In the genomic region with DNA sequence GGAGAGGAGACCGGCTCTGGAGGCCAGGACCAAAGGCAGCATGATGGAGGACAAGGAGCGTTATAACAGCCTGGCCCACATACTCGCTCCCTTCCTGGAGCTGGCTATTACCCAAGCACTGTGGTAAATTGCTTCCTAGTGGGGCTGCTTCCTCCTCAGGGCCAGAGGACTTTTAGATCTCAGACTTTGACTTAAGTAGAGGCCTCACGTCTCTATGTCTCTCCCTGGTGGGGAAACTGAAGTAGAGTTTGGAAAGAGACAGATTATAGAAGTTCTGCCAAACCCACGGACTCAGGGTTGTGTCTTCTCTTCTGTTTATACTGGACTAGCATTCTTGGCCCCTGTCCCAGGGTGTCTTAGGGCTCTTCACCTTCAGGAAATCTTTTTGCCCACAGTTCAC, we compare ENCODE assay signal across 14 mouse cellular contexts. TPM values are rescaled to one million over a fixed set of nuclear protein-coding genes. Genes with fewer than 3 reads are reported as not detected.
A peak's percentile ranks its signal among the peaks of the same experiment; 100 is the strongest.
DNase-seq lines count a peak whose midpoint lies in the region; ATAC-seq and TF ChIP-seq lines count a peak whose summit lies in the region.
"Had no signal": no experiment of that assay in that cellular context is flagged by ENCODE, and none has a peak within 500 bp of the region (broad histone marks: within the 10 kb centered on the region; RNA-seq: fewer than 3 reads in every experiment).

No protein-coding gene starts in this region.

- H3K36me3 ChIP-seq in heart, adult 2 months (ENCODE audit: control insufficient read depth, insufficient read depth, low read length) = no peaks in the 10 kb centered on the region
- H3K36me3 ChIP-seq in liver, adult 2 months (ENCODE audit: control insufficient read depth, insufficient read depth, low read length) = no peaks in the 10 kb centered on the region
- H3K36me3 ChIP-seq in liver, embryonic 12.5 days = no peaks in the 10 kb centered on the region
- H3K36me3 ChIP-seq in CH12.LX (replicated peaks in 1 of 2; ENCODE audit: control insufficient read depth in 1 of 2, insufficient read depth in 1 of 2, low read length in 1 of 2) = no peaks in the 10 kb centered on the region
- no peaks in the 10 kb centered on the region for H3K36me3 ChIP-seq in intestine, postnatal 0 days (ENCODE audit: control insufficient read depth, insufficient read depth)
- H3K36me3 ChIP-seq: embryonic facial prominence, embryonic 13.5 days; hindbrain, embryonic 15.5 days; limb, embryonic 15.5 days had no signal

- TF ChIP-seq RAD21 in CH12.LX (IDR thresholded peaks at IDR 0.05; ENCODE audit: low read depth, low read length) = peak; percentile 25

- no peak for TF ChIP-seq POLR2A in heart, adult 2 months (IDR thresholded peaks at IDR 0.05; ENCODE audit: insufficient read depth, low read depth, low read length)
- TF ChIP-seq POLR2A in liver, adult 2 months (IDR thresholded peaks at IDR 0.05; ENCODE audit: extremely low read depth, insufficient read depth, low read length) = no peak
- TF ChIP-seq POLR2A in CH12.LX (IDR thresholded peaks at IDR 0.05; ENCODE audit: low read depth, low read length) = no peak

- ATAC-seq in liver, embryonic 12.5 days = no peak
- no peak for ATAC-seq in intestine, postnatal 0 days
- ATAC-seq: CD4-positive, CD25-positive, alpha-beta regulatory T cell, adult 4 months had no signal

- in situ Hi-C loops in CH12.LX (cut with MboI; ENCODE audit: low pct_ligation_motif_present, low pct_unique_long_range_greater_than_20kb, low sequenced_read_pairs) = no loop called here

- H3K27me3 ChIP-seq in heart, adult 2 months (ENCODE audit: control insufficient read depth, insufficient read depth, low read length) = no peaks in the 10 kb centered on the region
- no peaks in the 10 kb centered on the region for H3K27me3 ChIP-seq in liver, adult 2 months (ENCODE audit: control insufficient read depth, insufficient read depth, low read length)
- no peaks in the 10 kb centered on the region for H3K27me3 ChIP-seq in liver, embryonic 12.5 days (replicated peaks)
- H3K27me3 ChIP-seq in CH12.LX (replicated peaks) = peaks cover 82% of the 10 kb centered on the region
- H3K27me3 ChIP-seq in intestine, postnatal 0 days (replicated peaks; ENCODE audit: control insufficient read depth, insufficient read depth, low read length) = no peaks in the 10 kb centered on the region
- H3K27me3 ChIP-seq: embryonic facial prominence, embryonic 13.5 days; hindbrain, embryonic 15.5 days; limb, embryonic 15.5 days had no signal

- no peaks in the 10 kb centered on the region for H3K79me2 ChIP-seq in heart, adult 2 months (replicated peaks; ENCODE audit: control insufficient read depth, insufficient read depth, low read length)
- no peaks in the 10 kb centered on the region for H3K79me2 ChIP-seq in liver, adult 2 months (ENCODE audit: control insufficient read depth, insufficient read depth, low read length)
- H3K79me2 ChIP-seq in CH12.LX (replicated peaks; ENCODE audit: control insufficient read depth, extremely low read depth, insufficient read depth, poor library complexity, severe bottlenecking) = no peaks in the 10 kb centered on the region

- dilution Hi-C loops in CH12.LX (cut with MboI; ENCODE audit: extremely low pct_ligation_motif_present, extremely low pct_unique_long_range_greater_than_20kb, low sequenced_read_pairs) = no loop called here

- H3K9ac ChIP-seq in heart, adult 2 months (ENCODE audit: low read depth, low read length) = no peak overlapping the region
- H3K9ac ChIP-seq in liver, adult 2 months (ENCODE audit: low read depth, low read length) = no peak overlapping the region
- H3K9ac ChIP-seq in liver, embryonic 12.5 days = no peak overlapping the region
- H3K9ac ChIP-seq in CH12.LX (ENCODE audit: insufficient read depth, low read depth) = no peak overlapping the region
- no peak overlapping the region for H3K9ac ChIP-seq in intestine, postnatal 0 days (ENCODE audit: low read depth, low read length)
- H3K9ac ChIP-seq: embryonic facial prominence, embryonic 13.5 days; hindbrain, embryonic 15.5 days; limb, embryonic 15.5 days had no signal

- intact Hi-C loops in heart, adult 2 months (cut with DNase I) = loop anchor here (5.0 kb wide), 1 partner anchor 168 kb away; no protein-coding TSS in a partner anchor

- DNase-seq in heart, adult 2 months = no peak
- DNase-seq in heart, postnatal 4 days = no peak
- peak; percentile 61 for DNase-seq in liver, adult 2 months (ENCODE audit: extremely low read depth, low read depth, low spot score)
- peak; percentile 13 for DNase-seq in CH12.LX (ENCODE audit: extremely low read depth)
- DNase-seq in testis, postnatal 14 days (ENCODE audit: low spot score) = no peak
- no peak for DNase-seq in left cerebral cortex, adult 11 months (ENCODE audit: low spot score)
- DNase-seq: cerebellum, adult 8-10 months; thymus, postnatal 14 days had no signal

- TF ChIP-seq EP300 in heart, adult 2 months (IDR thresholded peaks at IDR 0.05; ENCODE audit: insufficient read depth, low read depth, low read length) = no peak
- no peak for TF ChIP-seq EP300 in CH12.LX (IDR thresholded peaks at IDR 0.05; ENCODE audit: low read length)

- H3K4me2 ChIP-seq in liver, embryonic 12.5 days = no peak overlapping the region
- H3K4me2 ChIP-seq in CH12.LX (ENCODE audit: insufficient read depth, low read depth, poor library complexity, severe bottlenecking) = no peak overlapping the region
- H3K4me2 ChIP-seq in intestine, postnatal 0 days (replicated peaks; ENCODE audit: low read depth) = no peak overlapping the region
- H3K4me2 ChIP-seq: embryonic facial prominence, embryonic 13.5 days; hindbrain, embryonic 15.5 days; limb, embryonic 15.5 days had no signal

- H3K27ac ChIP-seq in heart, adult 2 months = no peak overlapping the region
- peak overlapping the region; percentile 25; the same call in 1 of the 2 replicates for H3K27ac ChIP-seq in liver, adult 2 months (replicated peaks; ENCODE audit: insufficient read depth, low read depth, low read length)
- H3K27ac ChIP-seq in liver, embryonic 12.5 days = no peak overlapping the region
- no peak overlapping the region for H3K27ac ChIP-seq in CH12.LX (ENCODE audit: insufficient read depth, low read depth)
- H3K27ac ChIP-seq in intestine, postnatal 0 days (ENCODE audit: low read depth, low read length) = no peak overlapping the region
- H3K27ac ChIP-seq: embryonic facial prominence, embryonic 13.5 days; hindbrain, embryonic 15.5 days; limb, embryonic 15.5 days had no signal

- WGBS in heart, adult 2 months = 42% methylated on average over 5 of the region's 5 CpGs
- 37% methylated on average over 5 of the region's 5 CpGs for WGBS in liver, adult 2 months
- WGBS in liver, embryonic 12.5 days (ENCODE audit: insufficient replicate concordance) = 34% methylated on average over 5 of the region's 5 CpGs
- WGBS in intestine, postnatal 0 days = 37% methylated on average over 5 of the region's 5 CpGs

- peak; percentile 42 for TF ChIP-seq CTCF in heart, adult 2 months (IDR thresholded peaks at IDR 0.05)
- no peak for TF ChIP-seq CTCF in liver, adult 2 months (IDR thresholded peaks at IDR 0.05; ENCODE audit: low read depth, low read length)
- TF ChIP-seq CTCF in CH12.LX (conservative IDR thresholded peaks at IDR 0.05 in 1 of 2, IDR thresholded peaks at IDR 0.05 in 1 of 2; ENCODE audit: low read depth in 2 of 2, low read length in 2 of 2) = peak in 1 of 2 experiments; percentile 42; a peak in 2 of 4 replicates
- peak; percentile 73 for TF ChIP-seq CTCF in intestine, postnatal 0 days (IDR thresholded peaks at IDR 0.05; ENCODE audit: low read depth)

- H3K4me3 ChIP-seq in heart, adult 2 months = no peak overlapping the region
- no peak overlapping the region for H3K4me3 ChIP-seq in liver, adult 2 months (ENCODE audit: insufficient read depth, low read depth, low read length)
- H3K4me3 ChIP-seq in liver, embryonic 12.5 days = no peak overlapping the region
- no peak overlapping the region for H3K4me3 ChIP-seq in CH12.LX (replicated peaks in 1 of 3; ENCODE audit: low read depth in 2 of 3, low read length in 2 of 3, poor library complexity in 1 of 3)
- no peak overlapping the region for H3K4me3 ChIP-seq in intestine, postnatal 0 days (ENCODE audit: low read depth, low read length)
- H3K4me3 ChIP-seq: embryonic facial prominence, embryonic 13.5 days; hindbrain, embryonic 15.5 days; limb, embryonic 15.5 days had no signal

- peaks cover 1% of the 10 kb centered on the region; the same call in 1 of the 2 replicates for H3K4me1 ChIP-seq in heart, adult 2 months (ENCODE audit: control insufficient read depth, insufficient read depth, low read length)
- H3K4me1 ChIP-seq in liver, adult 2 months (ENCODE audit: control insufficient read depth, insufficient read depth, low read length) = peaks cover 20% of the 10 kb centered on the region
- no peaks in the 10 kb centered on the region for H3K4me1 ChIP-seq in liver, embryonic 12.5 days
- no peaks in the 10 kb centered on the region for H3K4me1 ChIP-seq in CH12.LX (ENCODE audit: control insufficient read depth in 1 of 2, insufficient read depth in 2 of 2)
- H3K4me1 ChIP-seq in intestine, postnatal 0 days (replicated peaks; ENCODE audit: control insufficient read depth, insufficient read depth, low read length) = no peaks in the 10 kb centered on the region
- H3K4me1 ChIP-seq: hindbrain, embryonic 15.5 days had no signal

- H3K9me3 ChIP-seq in liver, embryonic 12.5 days (replicated peaks) = no peaks in the 10 kb centered on the region
- H3K9me3 ChIP-seq in CH12.LX (replicated peaks; ENCODE audit: low read length) = peaks cover 3% of the 10 kb centered on the region
- no peaks in the 10 kb centered on the region for H3K9me3 ChIP-seq in intestine, postnatal 0 days (ENCODE audit: control insufficient read depth)
- H3K9me3 ChIP-seq: embryonic facial prominence, embryonic 13.5 days; hindbrain, embryonic 15.5 days; limb, embryonic 15.5 days had no signal

RNA-seq across cellular contexts. Expression of a gene that starts 9.8 kb away (rescaled TPM):
- total RNA-seq in heart, adult 2 months (2021) = not detected
- 0.23 TPM in 1 of 2 replicates, not detected in the other for polyA plus RNA-seq in heart, adult 2 months (2012; rRNA removed)
- not detected for total RNA-seq in heart, postnatal 4 days (2021)
- 394 and 587 TPM in 2 replicates for total RNA-seq in liver, adult 2 months (2014; rRNA removed)
- 374 and 553 TPM in 2 replicates for polyA plus RNA-seq in liver, adult 2 months (2012; rRNA removed)
- polyA plus RNA-seq in liver, embryonic 12.5 days (2016; fragmentation: Nextera tagmentation; extraction: Ambion mirVana) = 1.7 and 2.2 TPM in 2 replicates
- total RNA-seq in CH12.LX (2012; rRNA removed) (not detected in 2 replicates), CH12.LX (2014; rRNA removed) (not detected in 2 replicates)
- polyA plus RNA-seq in CH12.LX (2012; ENCODE audit: insufficient read length, low read depth) = not detected in 2 replicates
- polyA plus RNA-seq in intestine, postnatal 0 days (2015; fragmentation: Nextera tagmentation; extraction: Ambion mirVana) = 3.2 and 3.5 TPM in 2 replicates
- polyA plus RNA-seq: CD4-positive, CD25-positive, alpha-beta regulatory T cell, adult 4 months; embryonic facial prominence, embryonic 13.5 days; hindbrain, embryonic 15.5 days; limb, embryonic 15.5 days had no signal

RNA-seq across cellular contexts. Expression of a gene that starts 23.5 kb away (rescaled TPM):
- total RNA-seq in heart, adult 2 months (2021) = 1 to 10 TPM; 1.2 to 2.0 TPM
- 1.4 and 1.8 TPM in 2 replicates for polyA plus RNA-seq in heart, adult 2 months (2012; rRNA removed)
- total RNA-seq in heart, postnatal 4 days (2021) = 1 to 10 TPM; 6.2 to 7.5 TPM
- 0.09 and 0.54 TPM in 2 replicates for total RNA-seq in liver, adult 2 months (2014; rRNA removed)
- 0.09 and 0.11 TPM in 2 replicates for polyA plus RNA-seq in liver, adult 2 months (2012; rRNA removed)
- polyA plus RNA-seq in liver, embryonic 12.5 days (2016; fragmentation: Nextera tagmentation; extraction: Ambion mirVana) = 0.38 and 0.98 TPM in 2 replicates
- total RNA-seq in CH12.LX (2012; rRNA removed) (0.17 and 0.25 TPM in 2 replicates), CH12.LX (2014; rRNA removed) (0.11 and 0.17 TPM in 2 replicates)
- polyA plus RNA-seq in CH12.LX (2012; ENCODE audit: insufficient read length, low read depth) = 0.61 and 0.93 TPM in 2 replicates
- 7.7 and 8.3 TPM in 2 replicates for polyA plus RNA-seq in intestine, postnatal 0 days (2015; fragmentation: Nextera tagmentation; extraction: Ambion mirVana)
- polyA plus RNA-seq: CD4-positive, CD25-positive, alpha-beta regulatory T cell, adult 4 months had no signal

RNA-seq across cellular contexts. Expression of a gene that starts 35.5 kb away (rescaled TPM):
- total RNA-seq in heart, adult 2 months (2021) = not detected
- 0.82 TPM in 1 of 2 replicates, not detected in the other for polyA plus RNA-seq in heart, adult 2 months (2012; rRNA removed)
- total RNA-seq in heart, postnatal 4 days (2021) = not detected
- 0.07 TPM in 1 of 2 replicates, not detected in the other for total RNA-seq in liver, adult 2 months (2014; rRNA removed)
- polyA plus RNA-seq in liver, adult 2 months (2012; rRNA removed) = 0.20 and 0.29 TPM in 2 replicates
- not detected in 2 replicates for polyA plus RNA-seq in liver, embryonic 12.5 days (2016; fragmentation: Nextera tagmentation; extraction: Ambion mirVana)
- total RNA-seq in CH12.LX (2012; rRNA removed) = 0.08 TPM in 1 of 2 replicates, not detected in the other
- not detected in 2 replicates for total RNA-seq in CH12.LX (2014; rRNA removed)
- 0.11 TPM in 1 of 2 replicates, not detected in the other for polyA plus RNA-seq in CH12.LX (2012; ENCODE audit: insufficient read length, low read depth)
- 22.5 and 24.3 TPM in 2 replicates for polyA plus RNA-seq in intestine, postnatal 0 days (2015; fragmentation: Nextera tagmentation; extraction: Ambion mirVana)
- polyA plus RNA-seq: CD4-positive, CD25-positive, alpha-beta regulatory T cell, adult 4 months had no signal

RNA-seq across cellular contexts. Expression of a gene that starts 43.3 kb away (rescaled TPM):
- total RNA-seq in heart, adult 2 months (2021) = under 1 TPM in 1 of 2 experiments, not detected in 1; 0.09 TPM
- 0.20 and 0.35 TPM in 2 replicates for polyA plus RNA-seq in heart, adult 2 months (2012; rRNA removed)
- total RNA-seq in heart, postnatal 4 days (2021) = under 1 TPM; 0.45 to 0.48 TPM
- not detected in 2 replicates for total RNA-seq in liver, adult 2 months (2014; rRNA removed)
- not detected in 2 replicates for polyA plus RNA-seq in liver, adult 2 months (2012; rRNA removed)
- 0.02 and 0.04 TPM in 2 replicates for polyA plus RNA-seq in liver, embryonic 12.5 days (2016; fragmentation: Nextera tagmentation; extraction: Ambion mirVana)
- total RNA-seq in CH12.LX (2012; rRNA removed) (not detected in 2 replicates), CH12.LX (2014; rRNA removed) (not detected in 2 replicates)
- polyA plus RNA-seq in CH12.LX (2012; ENCODE audit: insufficient read length, low read depth) = not detected in 2 replicates
- 0.04 TPM in 1 of 2 replicates, not detected in the other for polyA plus RNA-seq in intestine, postnatal 0 days (2015; fragmentation: Nextera tagmentation; extraction: Ambion mirVana)
- polyA plus RNA-seq: CD4-positive, CD25-positive, alpha-beta regulatory T cell, adult 4 months had no signal

Comparison
In these comparisons a context has a peak if more than half of its experiments do, and no peak if none do; other contexts are left out.
1. RNA of a gene that starts 9.8 kb away (polyA plus RNA-seq): 374 to 553 TPM in liver, adult 2 months; 3.2 to 3.5 TPM in intestine, postnatal 0 days, 1.7 to 2.2 TPM in liver, embryonic 12.5 days, 0.23 TPM in heart, adult 2 months and not detected in CH12.LX; every median in the first group is over 10 times any median in the second.
2. DNase-seq: peak in liver, adult 2 months (single experiment) and CH12.LX (single experiment); none in heart, adult 2 months (0 of 2), heart, postnatal 4 days (single experiment), testis, postnatal 14 days (single experiment) and left cerebral cortex, adult 11 months (single experiment).
3. RNA of a gene that starts 35.5 kb away (polyA plus RNA-seq): 22.5 to 24.3 TPM in intestine, postnatal 0 days; 0.82 TPM in heart, adult 2 months, 0.20 to 0.29 TPM in liver, adult 2 months, not detected in liver, embryonic 12.5 days and 0.11 TPM in CH12.LX; every median in the first group is over 10 times any median in the second.